Mouse (Mus musculus): Measurements from ENCODE around the gene Sike1. TPM values are rescaled to one million over a fixed set of nuclear protein-coding genes. Genes with fewer than 3 reads are reported as not detected.

The Sike1 gene
- polyA plus RNA-seq, 1 experiment from 2014 or later = 108 TPM

- H3K4me3 ChIP-seq (ENCODE audit: low read depth, low read length) = no peak overlapping the region
- peaks cover 1% of the 10 kb centered on the region; the same call in 1 of the 2 replicates for H3K4me1 ChIP-seq (ENCODE audit: control insufficient read depth, insufficient read depth, low read length)
- H3K27ac ChIP-seq (ENCODE audit: low read depth, low read length) = no peak overlapping the region
- ATAC-seq (ENCODE audit: low FRiP score) = no peak
- no peak overlapping the region for H3K4me2 ChIP-seq
- no peaks in the 10 kb centered on the region for H3K36me3 ChIP-seq (ENCODE audit: control insufficient read depth, insufficient read depth, low read length)
- DNase-seq (ENCODE audit: low spot score, missing footprints) = no peak
- WGBS = 68% methylated on average over 2 of the region's 2 CpGs
- no peaks in the 10 kb centered on the region for H3K27me3 ChIP-seq (ENCODE audit: control insufficient read depth, insufficient read depth, low read length)
- H3K9ac ChIP-seq (ENCODE audit: low read length) = no peak overlapping the region
- no peaks in the 10 kb centered on the region for H3K9me3 ChIP-seq (ENCODE audit: control insufficient read depth, low read length)
These were observed 21.8 kb downstream of the Sike1 start for GRCm38 (mm10) chr3:103017350-103017749.

GRCm38 (mm10) chr3:103019462-103019861 is 24.0 kb downstream of the Sike1 start:
- H3K4me2 ChIP-seq = peak overlapping the region; percentile 48; the same call in 1 of the 2 replicates
- no peaks in the 10 kb centered on the region for H3K36me3 ChIP-seq (ENCODE audit: control insufficient read depth, insufficient read depth, low read length)
- ATAC-seq (ENCODE audit: low FRiP score) (no peak), DNase-seq (ENCODE audit: low spot score, missing footprints) (no peak)
- no peaks in the 10 kb centered on the region for H3K9me3 ChIP-seq (ENCODE audit: control insufficient read depth, low read length)
- H3K4me3 ChIP-seq (ENCODE audit: low read depth, low read length) = no peak overlapping the region
- no peak overlapping the region for H3K27ac ChIP-seq (ENCODE audit: low read depth, low read length)
- no peaks in the 10 kb centered on the region for H3K27me3 ChIP-seq (ENCODE audit: control insufficient read depth, insufficient read depth, low read length)
- peaks cover 3% of the 10 kb centered on the region; the same call in 1 of the 2 replicates for H3K4me1 ChIP-seq (ENCODE audit: control insufficient read depth, insufficient read depth, low read length)
- peak overlapping the region; percentile 99; the same call in 1 of the 2 replicates for H3K9ac ChIP-seq (ENCODE audit: low read length)
- 87% methylated on average over 2 of the region's 2 CpGs for WGBS

- H3K4me2 ChIP-seq = peak within 1 kb of the TSS; percentile 53
- WGBS = under 1% methylated on average over 55 of the region's 55 CpGs
- peak within 1 kb of the TSS; percentile 93 for H3K27ac ChIP-seq (ENCODE audit: low read depth, low read length)
- ATAC-seq (ENCODE audit: low FRiP score) (peak; percentile 95), DNase-seq (ENCODE audit: low spot score, missing footprints) (peak; percentile 100)
- H3K9me3 ChIP-seq (ENCODE audit: control insufficient read depth, low read length) = no peaks in the 10 kb centered on the region
- peak within 1 kb of the TSS; percentile 99 for H3K9ac ChIP-seq (ENCODE audit: low read length)
- peak within 1 kb of the TSS; percentile 90 for H3K4me3 ChIP-seq (ENCODE audit: low read depth, low read length)
- H3K36me3 ChIP-seq (ENCODE audit: control insufficient read depth, insufficient read depth, low read length) = no peaks in the 10 kb centered on the region
- H3K27me3 ChIP-seq (ENCODE audit: control insufficient read depth, insufficient read depth, low read length) = no peaks in the 10 kb centered on the region
- H3K4me1 ChIP-seq (ENCODE audit: control insufficient read depth, insufficient read depth, low read length) = peaks cover 3% of the 10 kb centered on the region; the same call in 1 of the 2 replicates
These were observed 24.9 kb downstream of the Sike1 start, which contains the start of gene Csde1 for GRCm38 (mm10) chr3:103020249-103020942. Csde1 (plus strand) TSS chr3:103020426.

- WGBS = under 1% methylated on average over 36 of the region's 37 CpGs
- Histone ChIP-seq H3K36me3 (ENCODE audit: control insufficient read depth, insufficient read depth, low read length) (no peaks in the 10 kb centered on the region), H3K4me2 (peak overlapping the region; percentile 53), H3K4me3 (ENCODE audit: low read depth, low read length) (peak overlapping the region; percentile 90), H3K9me3 (ENCODE audit: control insufficient read depth, low read length) (no peaks in the 10 kb centered on the region), H3K27me3 (ENCODE audit: control insufficient read depth, insufficient read depth, low read length) (no peaks in the 10 kb centered on the region), H3K9ac (ENCODE audit: low read length) (peak overlapping the region; percentile 99), H3K4me1 (ENCODE audit: control insufficient read depth, insufficient read depth, low read length) (peaks cover 3% of the 10 kb centered on the region; the same call in 1 of the 2 replicates), H3K27ac (ENCODE audit: low read depth, low read length) (peak overlapping the region; percentile 93)
- DNase-seq (ENCODE audit: low spot score, missing footprints) = peak; percentile 99
- peak; percentile 95 for ATAC-seq (ENCODE audit: low FRiP score)
These were observed 25.6 kb downstream of the Sike1 start for GRCm38 (mm10) chr3:103020943-103021638.

GRCm38 (mm10) chr3:103026174-103026573 is 30.7 kb downstream of the Sike1 start:
- Histone ChIP-seq H3K9me3 (ENCODE audit: control insufficient read depth, low read length) (no peaks in the 10 kb centered on the region), H3K27me3 (ENCODE audit: control insufficient read depth, insufficient read depth, low read length) (no peaks in the 10 kb centered on the region), H3K4me3 (ENCODE audit: low read depth, low read length) (no peak overlapping the region), H3K27ac (ENCODE audit: low read depth, low read length) (no peak overlapping the region), H3K4me1 (ENCODE audit: control insufficient read depth, insufficient read depth, low read length) (peaks cover 3% of the 10 kb centered on the region; the same call in 1 of the 2 replicates), H3K4me2 (no peak overlapping the region), H3K36me3 (ENCODE audit: control insufficient read depth, insufficient read depth, low read length) (peaks cover 5% of the 10 kb centered on the region; the same call in 1 of the 2 replicates), H3K9ac (ENCODE audit: low read length) (no peak overlapping the region)
- WGBS = 98% methylated on average over 1 of the region's 1 CpGs
- DNase-seq (ENCODE audit: low spot score, missing footprints) (no peak), ATAC-seq (ENCODE audit: low FRiP score) (no peak)

GRCm38 (mm10) chr3:103040285-103040684 is 44.8 kb downstream of the Sike1 start:
- Histone ChIP-seq H3K4me1 (ENCODE audit: control insufficient read depth, insufficient read depth, low read length) (no peaks in the 10 kb centered on the region), H3K36me3 (ENCODE audit: control insufficient read depth, insufficient read depth, low read length) (peaks cover 12% of the 10 kb centered on the region; the same call in 1 of the 2 replicates), H3K27me3 (ENCODE audit: control insufficient read depth, insufficient read depth, low read length) (no peaks in the 10 kb centered on the region; the same call in 1 of the 2 replicates), H3K9me3 (ENCODE audit: control insufficient read depth, low read length) (no peaks in the 10 kb centered on the region), H3K4me2 (no peak overlapping the region), H3K27ac (ENCODE audit: low read depth, low read length) (no peak overlapping the region), H3K4me3 (ENCODE audit: low read depth, low read length) (no peak overlapping the region), H3K9ac (ENCODE audit: low read length) (no peak overlapping the region)
- no peak for DNase-seq (ENCODE audit: low spot score, missing footprints)
- WGBS = 93% methylated on average over 6 of the region's 6 CpGs
- no peak for ATAC-seq (ENCODE audit: low FRiP score)

GRCm38 (mm10) chr3:103040861-103041379 is 45.4 kb downstream of the Sike1 start:
- ATAC-seq (ENCODE audit: low FRiP score) (no peak), DNase-seq (ENCODE audit: low spot score, missing footprints) (no peak)
- Histone ChIP-seq H3K4me3 (ENCODE audit: low read depth, low read length) (no peak overlapping the region), H3K4me2 (no peak overlapping the region), H3K9ac (ENCODE audit: low read length) (no peak overlapping the region), H3K27me3 (ENCODE audit: control insufficient read depth, insufficient read depth, low read length) (no peaks in the 10 kb centered on the region; the same call in 1 of the 2 replicates), H3K27ac (ENCODE audit: low read depth, low read length) (no peak overlapping the region), H3K9me3 (ENCODE audit: control insufficient read depth, low read length) (no peaks in the 10 kb centered on the region), H3K4me1 (ENCODE audit: control insufficient read depth, insufficient read depth, low read length) (no peaks in the 10 kb centered on the region), H3K36me3 (ENCODE audit: control insufficient read depth, insufficient read depth, low read length) (peaks cover 15% of the 10 kb centered on the region; the same call in 1 of the 2 replicates)
- WGBS = 84% methylated on average over 1 of the region's 1 CpGs

GRCm38 (mm10) chr3:103056016-103056595 is 60.6 kb downstream of the Sike1 start:
- H3K36me3 ChIP-seq (ENCODE audit: control insufficient read depth, insufficient read depth, low read length) = peaks cover 11% of the 10 kb centered on the region
- WGBS = 91% methylated on average over 5 of the region's 5 CpGs

More at GRCm38 (mm10) chr3:103056016-103056595, 60.6 kb downstream of the Sike1 start:
- H3K4me1 ChIP-seq (ENCODE audit: control insufficient read depth, insufficient read depth, low read length) = peaks cover 6% of the 10 kb centered on the region; the same call in 1 of the 2 replicates
- H3K27ac ChIP-seq (ENCODE audit: low read depth, low read length) = no peak overlapping the region
- no peak for ATAC-seq (ENCODE audit: low FRiP score)
- no peak overlapping the region for H3K4me3 ChIP-seq (ENCODE audit: low read depth, low read length)
- no peaks in the 10 kb centered on the region for H3K9me3 ChIP-seq (ENCODE audit: control insufficient read depth, low read length)
- no peak overlapping the region for H3K9ac ChIP-seq (ENCODE audit: low read length)
- no peak overlapping the region for H3K4me2 ChIP-seq
- no peak for DNase-seq (ENCODE audit: low spot score, missing footprints)
- H3K27me3 ChIP-seq (ENCODE audit: control insufficient read depth, insufficient read depth, low read length) = no peaks in the 10 kb centered on the region
